Mouse (Mus musculus): ENCODE results near the gene Gm49358. TPM values are rescaled to one million over a fixed set of nuclear protein-coding genes. Genes with fewer than 3 reads are reported as not detected.

The Gm49358 gene
- polyA plus RNA-seq, 1 experiment from 2014 or later: not detected

GRCm38 (mm10) chr10:86862496-86862895 is 98.7 kb downstream of the Gm49358 start:
- H3K9me3 ChIP-seq (ENCODE audit: control insufficient read depth): no peaks in the 10 kb centered on the region
- no peak for TF ChIP-seq CTCF (IDR thresholded peaks at IDR 0.05; ENCODE audit: low read depth)
- H3K4me3 ChIP-seq (ENCODE audit: low read depth, low read length): no peak overlapping the region
- no peak overlapping the region for H3K4me2 ChIP-seq (replicated peaks; ENCODE audit: low read depth)
- WGBS: 71% methylated on average over 6 of the region's 6 CpGs
- ATAC-seq: no peak
- H3K27me3 ChIP-seq (replicated peaks; ENCODE audit: control insufficient read depth, insufficient read depth, low read length): no peaks in the 10 kb centered on the region
- H3K9ac ChIP-seq (ENCODE audit: low read depth, low read length): no peak overlapping the region
- no peak overlapping the region for H3K27ac ChIP-seq (ENCODE audit: low read depth, low read length)
- no peaks in the 10 kb centered on the region for H3K36me3 ChIP-seq (ENCODE audit: control insufficient read depth, insufficient read depth)
- H3K4me1 ChIP-seq (replicated peaks; ENCODE audit: control insufficient read depth, insufficient read depth, low read length): no peaks in the 10 kb centered on the region

GRCm38 (mm10) chr10:86863429-86863828 is 99.7 kb downstream of the Gm49358 start:
- no peak overlapping the region for H3K9ac ChIP-seq (ENCODE audit: low read depth, low read length)
- no peak overlapping the region for H3K4me2 ChIP-seq (replicated peaks; ENCODE audit: low read depth)
- no peak overlapping the region for H3K27ac ChIP-seq (ENCODE audit: low read depth, low read length)
- H3K27me3 ChIP-seq (replicated peaks; ENCODE audit: control insufficient read depth, insufficient read depth, low read length): no peaks in the 10 kb centered on the region
- WGBS: 91% methylated on average over 6 of the region's 6 CpGs
- no peak for ATAC-seq
- TF ChIP-seq CTCF (IDR thresholded peaks at IDR 0.05; ENCODE audit: low read depth): peak; percentile 55
- H3K4me1 ChIP-seq (replicated peaks; ENCODE audit: control insufficient read depth, insufficient read depth, low read length): no peaks in the 10 kb centered on the region
- H3K36me3 ChIP-seq (ENCODE audit: control insufficient read depth, insufficient read depth): no peaks in the 10 kb centered on the region
- H3K4me3 ChIP-seq (ENCODE audit: low read depth, low read length): no peak overlapping the region
- no peaks in the 10 kb centered on the region for H3K9me3 ChIP-seq (ENCODE audit: control insufficient read depth)

- H3K27me3 ChIP-seq (replicated peaks; ENCODE audit: control insufficient read depth, insufficient read depth, low read length): no peaks in the 10 kb centered on the region
- no peaks in the 10 kb centered on the region for H3K36me3 ChIP-seq (ENCODE audit: control insufficient read depth, insufficient read depth)
- H3K9me3 ChIP-seq (ENCODE audit: control insufficient read depth): no peaks in the 10 kb centered on the region
- no peak overlapping the region for H3K27ac ChIP-seq (ENCODE audit: low read depth, low read length)
- 51% methylated on average over 7 of the region's 7 CpGs for WGBS
- H3K4me2 ChIP-seq (replicated peaks; ENCODE audit: low read depth): no peak overlapping the region
- no peak for TF ChIP-seq CTCF (IDR thresholded peaks at IDR 0.05; ENCODE audit: low read depth)
- no peak overlapping the region for H3K9ac ChIP-seq (ENCODE audit: low read depth, low read length)
- no peaks in the 10 kb centered on the region for H3K4me1 ChIP-seq (replicated peaks; ENCODE audit: control insufficient read depth, insufficient read depth, low read length)
- H3K4me3 ChIP-seq (ENCODE audit: low read depth, low read length): no peak overlapping the region
- no peak for ATAC-seq
Measured at GRCm38 (mm10) chr10:86872121-86872520, 108.3 kb downstream of the Gm49358 start.

DNA sequence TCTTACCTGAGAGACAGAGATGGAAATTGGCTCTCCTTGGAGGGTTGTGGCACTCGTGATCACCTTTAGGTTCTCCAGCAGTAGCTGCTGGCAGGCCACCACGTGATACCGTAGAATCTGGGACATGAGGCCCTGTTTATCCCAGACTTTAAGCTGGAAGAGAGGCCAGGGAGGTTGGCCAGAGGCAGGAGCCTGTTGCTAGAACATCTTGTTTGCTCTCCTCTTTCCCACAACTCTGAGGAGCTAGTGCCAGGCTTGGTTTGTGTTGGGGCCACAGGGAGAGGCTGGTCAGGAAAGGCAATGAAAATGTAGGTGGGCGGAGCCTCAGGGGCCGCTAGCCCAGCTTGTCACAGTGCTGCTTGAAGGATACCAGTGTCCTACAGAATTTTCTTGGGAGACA is 108.8 kb downstream of the Gm49358 start:
- Histone ChIP-seq H3K4me3 (ENCODE audit: low read depth, low read length) (no peak overlapping the region), H3K4me1 (replicated peaks; ENCODE audit: control insufficient read depth, insufficient read depth, low read length) (no peaks in the 10 kb centered on the region), H3K9me3 (ENCODE audit: control insufficient read depth) (no peaks in the 10 kb centered on the region), H3K9ac (ENCODE audit: low read depth, low read length) (no peak overlapping the region), H3K27me3 (replicated peaks; ENCODE audit: control insufficient read depth, insufficient read depth, low read length) (no peaks in the 10 kb centered on the region), H3K27ac (ENCODE audit: low read depth, low read length) (no peak overlapping the region), H3K4me2 (replicated peaks; ENCODE audit: low read depth) (no peak overlapping the region), H3K36me3 (ENCODE audit: control insufficient read depth, insufficient read depth) (no peaks in the 10 kb centered on the region)
- no peak for TF ChIP-seq CTCF (IDR thresholded peaks at IDR 0.05; ENCODE audit: low read depth)
- WGBS: 54% methylated on average over 5 of the region's 5 CpGs
- no peak for ATAC-seq

GRCm38 (mm10) chr10:86878721-86879120 is 114.9 kb downstream of the Gm49358 start:
- TF ChIP-seq CTCF (IDR thresholded peaks at IDR 0.05; ENCODE audit: low read depth): no peak
- H3K9me3 ChIP-seq (ENCODE audit: control insufficient read depth): no peaks in the 10 kb centered on the region
- no peak overlapping the region for H3K4me3 ChIP-seq (ENCODE audit: low read depth, low read length)
- 65% methylated on average over 7 of the region's 7 CpGs for WGBS
- no peaks in the 10 kb centered on the region for H3K4me1 ChIP-seq (replicated peaks; ENCODE audit: control insufficient read depth, insufficient read depth, low read length)
- H3K36me3 ChIP-seq (ENCODE audit: control insufficient read depth, insufficient read depth): no peaks in the 10 kb centered on the region
- H3K27me3 ChIP-seq (replicated peaks; ENCODE audit: control insufficient read depth, insufficient read depth, low read length): no peaks in the 10 kb centered on the region
- no peak overlapping the region for H3K9ac ChIP-seq (ENCODE audit: low read depth, low read length)
- H3K27ac ChIP-seq (ENCODE audit: low read depth, low read length): no peak overlapping the region
- H3K4me2 ChIP-seq (replicated peaks; ENCODE audit: low read depth): no peak overlapping the region
- ATAC-seq: no peak

DNA sequence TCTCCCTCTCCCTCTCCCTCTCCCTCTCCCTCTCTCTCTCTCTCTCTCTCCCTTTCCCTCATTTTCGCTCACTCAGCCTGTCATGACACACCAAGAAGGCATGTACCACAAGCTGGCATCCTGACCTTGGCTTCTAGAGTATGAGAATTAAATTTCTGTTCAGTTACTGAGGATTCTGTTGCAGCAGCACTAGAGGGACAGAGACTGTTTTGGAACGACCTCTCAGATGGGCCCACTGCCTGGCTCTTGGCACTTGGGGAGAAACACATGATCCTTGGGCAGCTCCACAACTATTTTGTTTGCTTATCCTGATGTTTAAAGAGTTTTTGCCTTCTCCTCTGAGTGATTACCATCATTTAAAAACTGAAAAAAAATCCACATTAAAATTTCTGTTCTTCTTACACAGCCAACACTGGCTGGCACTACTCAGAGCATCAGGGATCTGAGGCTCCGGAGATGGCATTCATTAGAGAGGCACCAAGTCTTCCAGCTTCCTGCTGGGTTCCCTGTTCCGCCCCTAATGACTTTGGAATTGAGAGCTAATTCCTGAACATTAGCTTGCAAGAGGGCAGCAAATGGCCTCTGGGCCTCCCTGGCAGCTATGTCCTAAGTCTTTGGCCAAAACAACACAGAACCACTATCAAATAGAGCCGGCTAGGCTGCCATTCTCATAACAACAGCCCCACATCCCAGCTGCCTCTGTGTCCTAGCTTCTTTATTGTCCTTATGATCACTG is 116.5 kb downstream of the Gm49358 start:
- Histone ChIP-seq H3K4me1 (replicated peaks; ENCODE audit: control insufficient read depth, insufficient read depth, low read length) (no peaks in the 10 kb centered on the region), H3K4me3 (ENCODE audit: low read depth, low read length) (no peak overlapping the region), H3K27ac (ENCODE audit: low read depth, low read length) (no peak overlapping the region), H3K4me2 (replicated peaks; ENCODE audit: low read depth) (no peak overlapping the region), H3K9me3 (ENCODE audit: control insufficient read depth) (no peaks in the 10 kb centered on the region), H3K36me3 (ENCODE audit: control insufficient read depth, insufficient read depth) (no peaks in the 10 kb centered on the region), H3K27me3 (replicated peaks; ENCODE audit: control insufficient read depth, insufficient read depth, low read length) (no peaks in the 10 kb centered on the region), H3K9ac (ENCODE audit: low read depth, low read length) (no peak overlapping the region)
- TF ChIP-seq CTCF (IDR thresholded peaks at IDR 0.05; ENCODE audit: low read depth): no peak
- no peak for ATAC-seq
- 64% methylated on average over 5 of the region's 5 CpGs for WGBS
